Mouse (Mus musculus): ENCODE data around the gene Gm11733.

DNA sequence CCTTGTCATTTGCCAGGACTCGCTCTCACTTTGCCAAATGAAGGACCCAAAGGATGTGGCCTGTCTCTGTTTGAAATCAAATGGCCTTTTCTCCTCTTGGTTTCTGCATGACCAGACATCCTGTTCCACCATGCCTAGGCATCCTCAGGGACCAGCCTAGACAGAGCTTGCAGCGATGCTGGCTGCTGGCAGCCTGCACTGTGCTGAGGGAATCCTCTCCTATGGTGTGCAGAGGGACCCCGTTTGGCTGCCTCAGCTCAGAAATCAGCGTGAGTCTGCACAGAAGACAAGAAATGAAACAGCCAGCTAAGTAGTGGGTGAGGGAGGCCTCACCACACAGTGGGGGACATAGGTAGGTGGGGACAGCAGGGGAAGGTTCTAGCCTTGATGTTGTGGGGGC lies 12.6 kb downstream of the Gm11733 start:
- TF ChIP-seq MAX (IDR thresholded peaks at IDR 0.05; ENCODE audit: low read length) (no peak), EP300 (IDR thresholded peaks at IDR 0.05; ENCODE audit: low read length) (no peak), CTCF (conservative IDR thresholded peaks at IDR 0.05 in 1 of 2, IDR thresholded peaks at IDR 0.05 in 1 of 2; ENCODE audit: low read depth in 2 of 2, low read length in 2 of 2) (no peak), HCFC1 (IDR thresholded peaks at IDR 0.05; ENCODE audit: low read depth, low read length) (no peak), POLR2AphosphoS2 (IDR thresholded peaks at IDR 0.05; ENCODE audit: low read depth, low read length) (no peak), MYC (IDR thresholded peaks at IDR 0.05; ENCODE audit: low read depth, low read length) (no peak), NRF1 (IDR thresholded peaks at IDR 0.05; ENCODE audit: low read depth, low read length) (no peak), NELFE (IDR thresholded peaks at IDR 0.05; ENCODE audit: low read depth, low read length) (no peak)
